Mouse (Mus musculus) gastrocnemius, postnatal 4 days (tissue): ENCODE results near the gene Jph4. TPM values are rescaled to one million over a fixed set of nuclear protein-coding genes. Genes with fewer than 3 reads are reported as not detected.

Experiments used
- DNase-seq, 2 experiments: peaks; one replicate each; pipeline ENCODE4 v3.0.0; 2021 to 2022; ENCODE audit warnings: low spot score in 2 of 2, mixed read lengths in 2 of 2
- long read RNA-seq, 2 experiments: library from polyadenylated mRNA; stranded (forward); transcript quantifications; one replicate each; pipeline ENCODE4 v2.0.0; 2021
- total RNA-seq, 2 experiments: library from RNA; stranded (reverse); gene quantifications; 2 replicates each; pipeline ENCODE4 v1.2.3; 2021

The Jph4 gene
- total RNA-seq, result 1 to 10 TPM; 1.3 to 2.0 TPM
- long read RNA-seq, experiment 1, result 0 reads
- long read RNA-seq, experiment 2, full-length matches to known transcripts, result 1 of 3 reads
- long read RNA-seq, experiment 2, partial matches to known transcripts, result 1 of 3 reads
- long read RNA-seq, experiment 2, other reads (novel, unspliced or antisense), result 1 of 3 reads

- no peak for DNase-seq
These were observed at the start of gene Jph4 for GRCm38 (mm10) chr14:55116425-55117200. TSS of gene Jph4 (minus strand) at chr14:55116935.

GRCm38 (mm10) chr14:55164172-55164806 lies 47.6 kb upstream of the Jph4 start:
- DNase-seq, result no peak

- DNase-seq, result no peak
These were observed 45.4 kb upstream of the Jph4 start for GRCm38 (mm10) chr14:55162168-55162567.

GRCm38 (mm10) chr14:55161098-55161634 lies 44.4 kb upstream of the Jph4 start:
- peak; percentile 57 to 70 for DNase-seq

- no peak for DNase-seq
These were observed 43.7 kb upstream of the Jph4 start for GRCm38 (mm10) chr14:55160251-55161071.

- no peak for DNase-seq
These were observed 40.8 kb upstream of the Jph4 start for GRCm38 (mm10) chr14:55157322-55158065.

GRCm38 (mm10) chr14:55152951-55153481 lies 36.3 kb upstream of the Jph4 start:
- no peak for DNase-seq

- no peak for DNase-seq
These were observed 35.4 kb upstream of the Jph4 start for GRCm38 (mm10) chr14:55152174-55152573.

GRCm38 (mm10) chr14:55150985-55151384 lies 34.2 kb upstream of the Jph4 start:
- no peak for DNase-seq

- no peak for DNase-seq
These were observed 32.3 kb upstream of the Jph4 start for GRCm38 (mm10) chr14:55149041-55149440.

- peak; percentile 39 to 51 for DNase-seq
These were observed 31.7 kb upstream of the Jph4 start for GRCm38 (mm10) chr14:55148363-55148915.

GRCm38 (mm10) chr14:55146829-55147401 lies 30.2 kb upstream of the Jph4 start:
- DNase-seq, result peak; percentile 27 to 60

GRCm38 (mm10) chr14:55146324-55146723 lies 29.6 kb upstream of the Jph4 start:
- DNase-seq, result no peak

- no peak for DNase-seq
These were observed 22.6 kb upstream of the Jph4 start for GRCm38 (mm10) chr14:55139313-55139712.

GRCm38 (mm10) chr14:55135676-55136075 lies 18.9 kb upstream of the Jph4 start:
- no peak for DNase-seq

GRCm38 (mm10) chr14:55126521-55126920 lies 9.8 kb upstream of the Jph4 start:
- DNase-seq, result no peak

GRCm38 (mm10) chr14:55125711-55126110 lies 9.0 kb upstream of the Jph4 start:
- DNase-seq, result no peak

GRCm38 (mm10) chr14:55122359-55122758 lies 5.6 kb upstream of the Jph4 start:
- DNase-seq, result no peak

GRCm38 (mm10) chr14:55121947-55122346 lies 5.2 kb upstream of the Jph4 start:
- peak; percentile 54 to 87 for DNase-seq
